Mouse (Mus musculus): ENCODE data around the gene Vmn2r70. TPM values are rescaled to one million over a fixed set of nuclear protein-coding genes. Genes with fewer than 3 reads are reported as not detected.

Gene Vmn2r70
- polyA plus RNA-seq (2012; rRNA removed): not detected in 2 replicates

DNA sequence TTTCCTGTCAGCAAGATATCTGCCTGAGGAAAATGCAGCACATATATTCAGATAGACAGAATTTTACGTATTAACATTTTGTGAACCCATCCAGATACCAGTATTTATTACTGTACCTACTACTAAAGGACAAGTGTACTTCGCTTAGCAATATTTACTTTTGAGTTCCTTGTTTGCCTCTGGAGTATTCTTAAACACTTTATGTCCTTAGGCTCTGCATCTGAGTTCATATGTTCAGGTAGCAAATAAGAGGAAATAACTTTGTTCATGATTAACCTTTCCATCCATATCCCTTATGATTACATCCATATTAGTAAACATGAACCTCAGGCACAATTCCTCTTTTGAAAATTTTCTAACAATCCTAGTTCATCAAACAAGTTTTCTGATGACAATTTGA, at the start of gene Vmn2r70:
TSS of gene Vmn2r70 (minus strand) at position 101 of the 400 bp plus-strand sequence.
- WGBS: 67% methylated on average over 2 of the region's 2 CpGs
- no peak for DNase-seq (ENCODE audit: low read depth, low spot score)

DNA sequence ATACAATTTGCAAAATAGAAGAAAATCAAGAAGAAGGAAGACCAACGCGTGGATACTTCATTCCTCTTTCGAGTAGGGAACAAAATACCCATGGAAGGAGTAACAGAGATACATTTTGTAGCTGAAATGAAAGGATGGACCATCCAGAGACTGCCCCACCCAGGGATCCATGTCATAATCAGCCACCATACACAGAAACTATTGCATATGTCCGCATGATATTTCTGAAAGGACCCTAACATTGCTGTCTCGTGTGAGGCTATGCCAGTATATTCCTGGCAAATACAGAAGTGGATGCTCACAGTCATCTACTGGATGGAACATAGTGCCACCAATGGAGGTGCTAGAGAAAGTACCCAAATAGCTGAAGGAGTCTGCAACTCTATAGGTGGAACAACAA, 6.2 kb downstream of the Vmn2r70 start, which contains the start of gene Vmn2r71:
TSS of gene Vmn2r71 (plus strand) at position 301 of the 400 bp plus-strand sequence.
- DNase-seq (ENCODE audit: low read depth, low spot score): no peak
- WGBS: 87% methylated on average over 5 of the region's 5 CpGs

DNA sequence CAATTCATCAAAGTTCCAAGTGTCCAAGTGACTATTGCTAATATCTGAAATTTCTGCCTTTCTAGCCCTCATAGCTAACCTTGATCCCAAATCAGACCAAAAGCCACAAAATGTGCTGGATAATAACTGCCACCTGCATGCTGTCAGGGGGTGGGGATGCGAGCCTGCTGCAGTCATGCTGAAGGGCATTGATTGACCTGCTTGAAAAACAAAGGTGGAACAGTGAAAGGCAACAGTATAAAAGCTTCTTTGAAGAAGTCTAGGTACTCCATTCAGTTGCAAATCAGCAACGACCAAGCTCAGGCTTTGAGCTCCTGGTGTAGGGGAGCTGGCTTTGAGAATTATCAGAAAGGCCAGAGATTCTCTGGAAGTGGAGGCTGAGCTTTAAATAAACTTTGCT, 25.9 kb downstream of the Vmn2r70 start:
- DNase-seq (ENCODE audit: low read depth, low spot score): no peak
- 54% methylated on average over 2 of the region's 2 CpGs for WGBS

DNA sequence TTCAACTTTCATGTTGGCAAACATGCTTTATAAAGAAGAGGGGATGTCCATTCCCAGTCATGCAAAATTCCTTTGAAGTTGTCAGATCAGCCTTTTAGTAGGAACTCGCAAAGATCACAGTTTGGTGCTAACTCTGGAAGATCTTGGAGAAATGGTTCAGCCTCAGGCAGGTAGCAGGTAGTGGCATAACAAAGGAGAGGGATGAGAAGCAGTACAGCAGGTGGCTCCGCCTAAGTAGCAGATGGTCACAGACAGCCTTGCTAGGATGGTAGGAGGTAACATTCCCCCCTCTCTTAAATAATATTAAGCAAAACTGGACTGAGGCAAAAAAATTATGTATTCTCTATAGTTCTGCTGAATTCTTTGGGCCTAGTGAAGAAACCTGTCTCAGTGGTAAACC, 26.9 kb downstream of the Vmn2r70 start:
- 87% methylated on average over 2 of the region's 2 CpGs for WGBS
- DNase-seq (ENCODE audit: low read depth, low spot score): no peak

Other genes with a start within 250 kb of the Vmn2r70 start
- gene Vmn2r69, start 153.3 kb downstream of the Vmn2r70 start, polyA plus RNA-seq (2012; rRNA removed): not detected in 2 replicates
- not detected in 2 replicates for gene Vmn2r71, start 6.1 kb downstream of the Vmn2r70 start, polyA plus RNA-seq (2012; rRNA removed)
- gene Vmn2r72, start 185.9 kb upstream of the Vmn2r70 start, polyA plus RNA-seq (2012; rRNA removed): not detected in 2 replicates